ENCODE assay signal across 8 mouse cellular contexts in genomic region chr1:136017907-136018313, GRCm38 (mm10). TPM values are rescaled to one million over a fixed set of nuclear protein-coding genes. Genes with fewer than 3 reads are reported as not detected.
A peak's percentile ranks its signal among the peaks of the same experiment; 100 is the strongest.
DNase-seq lines count a peak whose midpoint lies in the region; ATAC-seq and TF ChIP-seq lines count a peak whose summit lies in the region.

No protein-coding gene starts in this region.

- H3K4me1 ChIP-seq in cortical plate, adult 2 months (ENCODE audit: control insufficient read depth, insufficient read depth, low read length): no peaks in the 10 kb centered on the region
- peaks cover 58% of the 10 kb centered on the region for H3K4me1 ChIP-seq in megakaryocyte, embryonic 14.5 days

- no peaks in the 10 kb centered on the region for H3K27me3 ChIP-seq in megakaryocyte, embryonic 14.5 days (replicated peaks)

- TF ChIP-seq CTCF in cortical plate, adult 2 months (IDR thresholded peaks at IDR 0.05; ENCODE audit: extremely low read depth, insufficient read depth, low read length): no peak

- H3K9me3 ChIP-seq in megakaryocyte, embryonic 14.5 days: no peaks in the 10 kb centered on the region

- ATAC-seq in activated CD4-positive, CD25-positive, alpha-beta regulatory T cell, adult 4 months: peak; percentile 98

- peak; percentile 82 to 85 for DNase-seq in gastrocnemius, adult 8-10 months (ENCODE audit: low spot score in 2 of 2)
- peak; percentile 95 for DNase-seq in hindlimb bud, embryonic 11.5 days (ENCODE audit: extremely low spot score, low read depth, low spot score)
- DNase-seq in left cerebral cortex, adult 8-10 months (ENCODE audit: low spot score in 2 of 2): peak; percentile 81 to 94
- peak; percentile 97 to 98 for DNase-seq in right cerebral cortex, postnatal 10 days (ENCODE audit: low spot score in 2 of 2)
- peak; percentile 81 for DNase-seq in urinary bladder, postnatal 25 days (ENCODE audit: low spot score)

- H3K36me3 ChIP-seq in megakaryocyte, embryonic 14.5 days (replicated peaks; ENCODE audit: low read length): peaks cover 33% of the 10 kb centered on the region

- TF ChIP-seq POLR2A in cortical plate, adult 2 months (IDR thresholded peaks at IDR 0.05; ENCODE audit: extremely low read depth, insufficient read depth, low read length): peak; percentile 84; the same call in 1 of the 2 replicates

- peak overlapping the region; percentile 68 for H3K4me3 ChIP-seq in cortical plate, adult 2 months (ENCODE audit: insufficient read depth, low read length)
- peak overlapping the region; percentile 96 for H3K4me3 ChIP-seq in megakaryocyte, embryonic 14.5 days (replicated peaks)

- H3K27ac ChIP-seq in cortical plate, adult 2 months (ENCODE audit: insufficient read depth, low read length): no peak overlapping the region

RNA-seq across cellular contexts. Expression of gene Tmem9, which starts 10.0 kb away (rescaled TPM):
- 10 to 100 TPM; 21.4 to 27.0 TPM for polyA plus RNA-seq in activated CD4-positive, CD25-positive, alpha-beta regulatory T cell, adult 4 months (2017; shearing (Covaris generic))
- 101 TPM in 2 replicates for polyA plus RNA-seq in cortical plate, adult 2 months (2012; rRNA removed)
- total RNA-seq in gastrocnemius, adult 8-10 months (2022): 10 to 100 TPM in 1 of 4 experiments, 1 to 10 TPM in 3; 8.6 to 12.9 (median 9.6) TPM
- total RNA-seq in left cerebral cortex, adult 8-10 months (2022): 10 to 100 TPM; 56.1 to 74.4 (median 67.6) TPM
- 6.0 and 24.1 TPM in 2 replicates for polyA plus RNA-seq in megakaryocyte, embryonic 14.5 days (2012; ENCODE audit: insufficient read depth, low replicate concordance)

RNA-seq across cellular contexts. Expression of gene Igfn1, which starts 11.8 kb away (rescaled TPM):
- polyA plus RNA-seq in activated CD4-positive, CD25-positive, alpha-beta regulatory T cell, adult 4 months (2017; shearing (Covaris generic)): not detected
- polyA plus RNA-seq in cortical plate, adult 2 months (2012; rRNA removed): 28.8 and 34.2 TPM in 2 replicates
- total RNA-seq in gastrocnemius, adult 8-10 months (2022): 10 to 100 TPM; 28.7 to 98.0 (median 63.2) TPM
- 10 to 100 TPM; 14.0 to 17.5 (median 14.3) TPM for total RNA-seq in left cerebral cortex, adult 8-10 months (2022)
- 0.12 and 0.43 TPM in 2 replicates for polyA plus RNA-seq in megakaryocyte, embryonic 14.5 days (2012; ENCODE audit: insufficient read depth, low replicate concordance)

RNA-seq across cellular contexts. Expression of gene Ascl5, which starts 32.7 kb away (rescaled TPM):
- not detected for polyA plus RNA-seq in activated CD4-positive, CD25-positive, alpha-beta regulatory T cell, adult 4 months (2017; shearing (Covaris generic))
- 2.0 TPM in 2 replicates for polyA plus RNA-seq in cortical plate, adult 2 months (2012; rRNA removed)
- total RNA-seq in gastrocnemius, adult 8-10 months (2022): not detected
- total RNA-seq in left cerebral cortex, adult 8-10 months (2022): 1 to 10 TPM; 1.2 to 2.5 (median 2.1) TPM
- polyA plus RNA-seq in megakaryocyte, embryonic 14.5 days (2012; ENCODE audit: insufficient read depth, low replicate concordance): not detected in 2 replicates

RNA-seq across cellular contexts. Expression of gene Cacna1s, which starts 34.6 kb away (rescaled TPM):
- 1 to 10 TPM; 2.4 to 2.9 TPM for polyA plus RNA-seq in activated CD4-positive, CD25-positive, alpha-beta regulatory T cell, adult 4 months (2017; shearing (Covaris generic))
- polyA plus RNA-seq in cortical plate, adult 2 months (2012; rRNA removed): 0.89 and 0.98 TPM in 2 replicates
- 1,000 to 10,000 TPM in 3 of 4 experiments, 100 to 1,000 TPM in 1; 844 to 1,101 (median 1,067) TPM for total RNA-seq in gastrocnemius, adult 8-10 months (2022)
- total RNA-seq in left cerebral cortex, adult 8-10 months (2022): 1 to 10 TPM in 3 of 4 experiments, under 1 TPM in 1; 0.83 to 1.6 (median 1.4) TPM
- polyA plus RNA-seq in megakaryocyte, embryonic 14.5 days (2012; ENCODE audit: insufficient read depth, low replicate concordance): not detected in 2 replicates

Comparison
In these comparisons a context has a peak if more than half of its experiments do, and no peak if none do; other contexts are left out.
1. RNA of gene Igfn1, which starts 11.8 kb away (polyA plus RNA-seq): 28.8 to 34.2 TPM in cortical plate, adult 2 months; 0.12 to 0.43 TPM in megakaryocyte, embryonic 14.5 days and not detected in activated CD4-positive, CD25-positive, alpha-beta regulatory T cell, adult 4 months; every median in the first group is over 10 times any median in the second.
2. Peak in every context shown above with its lines, with median percentiles within 50 percentile points of each other: DNase-seq.